Mouse (Mus musculus) forebrain, embryonic 11.5 days (tissue): ENCODE data around the gene Ncan. TPM values are rescaled to one million over a fixed set of nuclear protein-coding genes. Genes with fewer than 3 reads are reported as not detected.

Experiments used
- ATAC-seq: fragments of 200-750 bp; cut with Nextera tagmentation; replicated peaks from 2 replicates; pipeline ENCODE4 v1.8.0; 2017; ENCODE audit warnings: moderate TSS enrichment; ENCODE audit not compliant: low FRiP score
- DNase-seq: peaks from one replicate; pipeline ENCODE4 v3.0.0-alpha.2; 2017; ENCODE audit warnings: low spot score
- H3K27ac ChIP-seq: fragments of 300-500 bp; sonication (generic); 2 replicates; pipeline ENCODE4 v1.5.1; 2014; ENCODE audit warnings: low read depth, low read length
- H3K27me3 ChIP-seq: fragments of 300-500 bp; sonication (generic); 2 replicates; pipeline ENCODE4 v1.6.1; 2014; ENCODE audit warnings: mild to moderate bottlenecking, low read length, mixed read lengths; ENCODE audit not compliant: control insufficient read depth, insufficient read depth
- H3K36me3 ChIP-seq: fragments of 300-500 bp; sonication (generic); 2 replicates; pipeline ENCODE4 v1.6.1; 2014; ENCODE audit warnings: mild to moderate bottlenecking, low read length, moderate library complexity, mixed read lengths; ENCODE audit not compliant: control insufficient read depth, insufficient read depth
- H3K4me1 ChIP-seq: fragments of 300-500 bp; sonication (generic); replicated peaks from 2 replicates; pipeline ENCODE4 v1.6.1; 2014; ENCODE audit warnings: low read length, mixed read lengths; ENCODE audit not compliant: control insufficient read depth, insufficient read depth
- H3K4me2 ChIP-seq: fragments of 300-500 bp; sonication (generic); 2 replicates; pipeline ENCODE4 v1.6.1; 2014; ENCODE audit warnings: low read depth, mild to moderate bottlenecking, low read length, moderate library complexity, mixed read lengths; ENCODE audit not compliant: severe bottlenecking
- H3K4me3 ChIP-seq: fragments of 300-500 bp; sonication (generic); 2 replicates; pipeline ENCODE4 v1.5.1; 2014; ENCODE audit warnings: low read depth, low read length
- H3K9ac ChIP-seq: fragments of 300-500 bp; sonication (generic); 2 replicates; pipeline ENCODE4 v1.6.1; 2014; ENCODE audit warnings: low read length
- H3K9me3 ChIP-seq: fragments of 300-500 bp; sonication (generic); 2 replicates; pipeline ENCODE4 v1.6.1; 2016; ENCODE audit warnings: low read length, mixed read lengths; ENCODE audit not compliant: control insufficient read depth
- WGBS: fragments of 180-500 bp; shearing (Covaris S2); extraction: QIAGEN DNeasy Blood & Tissue Kit; methylation state at CpG from one replicate; pipeline ENCODE4 v1.1.7; 2014; 5-methylcytosine and 5-hydroxymethylcytosine counted together
- polyA plus RNA-seq: library from polyadenylated mRNA; unstranded; fragments of >200 nt; fragmentation: Nextera tagmentation; extraction: Ambion mirVana; gene quantifications from 2 replicates; pipeline ENCODE4 v1.2.1, GENCODE M21; 2014

Gene Ncan
- polyA plus RNA-seq, 1 experiment from 2014 or later, result 51.5 TPM

DNA sequence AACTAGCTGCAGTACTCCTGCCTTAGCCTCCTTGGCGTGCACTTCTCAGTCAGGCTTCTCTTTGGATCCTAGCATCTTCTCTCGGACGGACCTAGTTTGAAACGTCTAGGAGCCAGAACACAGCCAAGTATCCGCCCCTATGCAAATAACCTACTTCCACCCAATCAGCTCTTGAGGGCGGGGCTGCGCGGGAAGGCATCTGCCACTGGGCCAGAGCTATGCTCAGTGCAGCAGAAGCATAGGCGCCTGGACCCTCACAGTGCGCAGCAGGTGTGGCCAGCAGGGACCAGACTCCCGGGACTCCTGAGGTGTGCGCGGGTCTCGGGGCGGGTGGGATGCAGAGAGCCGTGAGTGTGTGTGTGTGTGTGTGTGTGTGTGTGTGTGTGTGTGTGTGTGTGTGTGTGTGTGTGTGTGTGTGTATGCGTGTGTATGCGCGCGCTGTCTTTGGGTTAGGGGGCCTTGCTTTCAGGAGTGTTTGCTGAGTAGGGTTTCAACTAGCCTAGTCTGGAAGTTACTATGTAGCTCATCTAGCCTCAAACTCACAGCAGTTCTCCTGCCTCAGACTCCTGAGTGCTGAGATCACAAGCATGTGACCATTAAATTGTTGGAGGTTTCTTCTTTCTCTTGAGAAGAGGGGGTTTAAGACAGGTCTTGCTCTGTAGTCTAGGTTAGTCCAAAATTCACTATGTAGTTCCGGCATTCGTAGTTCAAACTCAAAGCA is 32.0 kb upstream of the Ncan start:
- no peaks in the 10 kb centered on the region for H3K9me3 ChIP-seq
- 15% methylated on average over 22 of the region's 22 CpGs for whole genome bisulfite sequencing
- H3K36me3 ChIP-seq, result no peaks in the 10 kb centered on the region
- H3K9ac ChIP-seq, result no peak overlapping the region; the same call in 1 of the 2 replicates
- H3K4me3 ChIP-seq, result no peak overlapping the region
- H3K4me2 ChIP-seq, result peak overlapping the region; percentile 42; the same call in 1 of the 2 replicates
- H3K27me3 ChIP-seq, result peaks cover 2% of the 10 kb centered on the region; the same call in 1 of the 2 replicates
- H3K4me1 ChIP-seq, result peaks cover 2% of the 10 kb centered on the region; the same call in 1 of the 2 replicates
- no peak overlapping the region for H3K27ac ChIP-seq
- DNase-seq, result peak; percentile 86
- peak; percentile 95 for ATAC-seq

DNA sequence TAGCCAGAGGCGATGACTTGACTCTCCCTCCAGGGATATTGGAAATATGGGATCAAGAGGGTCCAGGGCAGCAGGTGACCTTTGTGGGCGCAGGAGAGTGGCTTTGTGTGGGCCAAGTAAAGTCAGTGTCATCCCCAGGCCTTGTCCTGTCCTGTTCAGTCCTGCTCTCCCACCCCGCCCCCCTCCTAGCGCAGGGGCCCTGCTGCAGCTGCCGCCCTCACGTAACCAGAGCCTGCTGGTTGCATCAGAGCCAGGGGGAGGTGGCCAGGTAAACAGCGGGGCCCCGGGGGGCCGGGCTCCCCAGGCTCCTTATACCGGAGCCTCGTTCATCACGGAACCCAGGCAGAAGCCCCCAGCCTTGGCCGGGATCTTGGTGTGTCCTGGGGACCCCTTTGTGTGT is 29.5 kb upstream of the Ncan start:
- ATAC-seq (no peak), DNase-seq (no peak)
- Histone ChIP-seq H3K36me3 (no peaks in the 10 kb centered on the region; the same call in 1 of the 2 replicates), H3K27ac (no peak overlapping the region), H3K4me1 (peaks cover 2% of the 10 kb centered on the region; the same call in 1 of the 2 replicates), H3K9ac (no peak overlapping the region), H3K4me3 (no peak overlapping the region), H3K4me2 (no peak overlapping the region), H3K27me3 (peaks cover 2% of the 10 kb centered on the region; the same call in 1 of the 2 replicates), H3K9me3 (no peaks in the 10 kb centered on the region)
- 16% methylated on average over 13 of the region's 13 CpGs for WGBS

DNA sequence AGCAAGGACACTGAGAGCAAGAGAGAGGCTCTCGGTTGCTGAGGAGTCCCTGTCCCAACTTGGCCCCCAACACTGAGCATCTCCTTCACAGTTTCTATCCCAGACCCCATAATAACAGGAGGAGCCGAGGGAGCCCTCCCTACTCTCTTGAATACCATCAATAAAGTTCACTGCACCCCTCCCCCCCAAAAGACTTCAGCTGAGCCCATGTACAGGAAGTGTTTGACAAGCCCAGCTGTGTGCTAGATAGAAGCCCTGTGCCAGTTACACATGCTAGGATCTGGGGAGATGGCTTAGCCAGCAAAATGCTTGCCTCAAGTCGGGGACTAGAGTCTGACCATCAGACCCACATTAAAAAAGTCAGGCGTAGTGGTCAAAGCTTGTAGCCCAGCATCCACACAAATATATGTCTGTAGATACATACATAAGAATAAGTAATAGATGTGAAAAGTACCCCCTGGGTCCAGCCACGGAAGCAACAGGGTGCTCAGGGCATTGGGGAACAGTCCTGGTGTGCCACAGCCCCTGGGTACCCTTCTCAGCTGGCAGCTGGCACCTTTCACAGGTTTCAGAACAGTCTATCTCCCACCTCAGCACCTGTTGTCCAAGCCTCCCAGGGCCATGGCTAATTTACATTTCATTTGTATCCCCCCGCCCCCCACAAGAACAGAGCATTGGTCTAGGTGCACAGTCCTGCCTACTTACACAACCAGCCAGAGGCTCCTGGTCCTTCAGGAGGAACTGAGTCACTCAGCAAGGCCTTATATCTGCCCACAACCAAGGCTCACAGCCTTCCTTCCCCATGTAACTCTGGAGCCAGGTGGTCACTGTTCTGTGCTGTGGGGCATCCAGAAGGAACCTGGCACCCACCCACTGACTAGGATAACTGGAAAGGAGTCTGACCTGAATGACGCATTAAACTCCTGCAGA is 27.3 kb upstream of the Ncan start:
- no peak overlapping the region for H3K4me2 ChIP-seq
- WGBS, result 88% methylated on average over 7 of the region's 7 CpGs
- H3K27me3 ChIP-seq, result no peaks in the 10 kb centered on the region
- H3K27ac ChIP-seq, result no peak overlapping the region
- H3K9ac ChIP-seq, result no peak overlapping the region
- no peak overlapping the region for H3K4me3 ChIP-seq
- H3K4me1 ChIP-seq, result peaks cover 2% of the 10 kb centered on the region; the same call in 1 of the 2 replicates
- H3K36me3 ChIP-seq, result no peaks in the 10 kb centered on the region; the same call in 1 of the 2 replicates
- no peaks in the 10 kb centered on the region for H3K9me3 ChIP-seq
- DNase-seq (no peak), ATAC-seq (no peak)

DNA sequence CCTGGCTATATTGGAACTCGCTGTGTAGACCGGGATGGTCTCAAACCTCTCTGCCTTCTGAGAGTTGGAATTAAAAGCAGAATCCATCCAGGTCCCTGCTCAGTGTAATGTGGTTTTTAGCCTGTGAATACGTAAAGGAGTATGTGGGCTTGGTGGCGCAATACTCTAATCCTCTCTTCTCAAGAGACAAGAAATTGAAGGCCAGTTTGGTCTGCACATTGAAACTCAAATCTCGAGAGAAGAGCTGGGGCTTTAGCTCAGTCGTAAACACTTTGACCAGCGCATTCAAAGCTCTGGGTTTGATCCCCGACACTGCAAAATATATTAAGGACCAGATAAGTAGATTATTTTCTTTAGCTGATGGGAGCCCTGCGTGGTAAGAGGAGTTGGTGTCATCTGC is 19.3 kb upstream of the Ncan start:
- Histone ChIP-seq H3K36me3 (peaks cover 8% of the 10 kb centered on the region; the same call in 1 of the 2 replicates), H3K27ac (peak overlapping the region; percentile 19; the same call in 1 of the 2 replicates), H3K4me3 (peak overlapping the region; percentile 69), H3K9me3 (no peaks in the 10 kb centered on the region), H3K4me1 (peaks cover 12% of the 10 kb centered on the region), H3K9ac (peak overlapping the region; percentile 68), H3K27me3 (no peaks in the 10 kb centered on the region), H3K4me2 (peak overlapping the region; percentile 74)
- no peak for ATAC-seq
- no peak for DNase-seq
- 13% methylated on average over 9 of the region's 9 CpGs for WGBS

DNA sequence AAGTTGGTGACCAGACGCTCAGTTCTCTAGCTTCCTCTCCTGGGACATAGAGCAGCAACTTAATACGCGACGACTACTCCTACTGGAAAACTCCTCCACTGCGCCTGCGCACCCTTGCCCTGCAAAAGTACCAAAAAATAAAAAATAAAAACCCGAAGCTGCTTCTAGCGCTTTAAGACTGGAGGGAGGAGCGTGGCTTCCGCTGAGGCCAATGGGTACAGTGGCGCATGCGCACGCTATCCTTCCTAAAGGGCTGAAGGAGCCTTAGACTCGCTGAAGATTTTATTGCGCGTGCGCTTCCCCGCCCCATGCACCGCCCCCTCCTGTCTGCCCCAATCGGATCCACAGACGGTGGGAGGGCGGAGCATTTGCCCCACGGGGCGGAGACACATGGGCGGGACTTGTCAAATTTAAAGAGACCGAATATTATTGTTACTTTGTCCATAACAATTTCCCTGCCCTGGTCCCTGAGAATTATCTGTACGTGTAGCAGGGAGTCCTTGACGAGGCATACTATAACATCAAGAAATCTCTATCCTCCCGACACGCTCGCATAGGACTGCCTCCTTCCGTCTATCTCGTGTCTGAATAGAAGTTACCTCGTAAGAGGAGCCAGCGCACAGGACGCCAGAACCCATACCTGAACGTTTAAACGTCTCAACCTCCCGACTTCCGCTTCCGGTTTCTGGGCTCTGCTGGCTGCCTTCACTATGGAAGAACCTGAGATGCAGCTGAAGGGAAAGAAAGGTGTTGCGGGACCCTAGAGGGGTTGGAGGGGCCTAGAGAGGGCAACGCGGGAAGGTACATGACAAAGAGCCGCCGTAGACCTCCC is 18.6 kb upstream of the Ncan start, which contains the start of the genes Rfxank, Borcs8 and Mef2b:
Rfxank (minus strand) TSS at position 129 of the 832 bp plus-strand sequence.
Borcs8 (plus strand) TSS at position 474 of the 832 bp plus-strand sequence.
Mef2b (plus strand) TSS at position 686 of the 832 bp plus-strand sequence.
- DNase-seq (peak; percentile 99), ATAC-seq (peak; percentile 97)
- H3K9me3 ChIP-seq, result no peaks in the 10 kb centered on the region
- H3K9ac ChIP-seq, result peak within 1 kb of the TSS; percentile 68
- H3K27me3 ChIP-seq, result no peaks in the 10 kb centered on the region
- peaks cover 12% of the 10 kb centered on the region for H3K4me1 ChIP-seq
- peak within 1 kb of the TSS; percentile 74 for H3K4me2 ChIP-seq
- peaks cover 10% of the 10 kb centered on the region; the same call in 1 of the 2 replicates for H3K36me3 ChIP-seq
- peak within 1 kb of the TSS; percentile 19; the same call in 1 of the 2 replicates for H3K27ac ChIP-seq
- WGBS, result under 1% methylated on average over 46 of the region's 46 CpGs
- peak within 1 kb of the TSS; percentile 69 for H3K4me3 ChIP-seq

DNA sequence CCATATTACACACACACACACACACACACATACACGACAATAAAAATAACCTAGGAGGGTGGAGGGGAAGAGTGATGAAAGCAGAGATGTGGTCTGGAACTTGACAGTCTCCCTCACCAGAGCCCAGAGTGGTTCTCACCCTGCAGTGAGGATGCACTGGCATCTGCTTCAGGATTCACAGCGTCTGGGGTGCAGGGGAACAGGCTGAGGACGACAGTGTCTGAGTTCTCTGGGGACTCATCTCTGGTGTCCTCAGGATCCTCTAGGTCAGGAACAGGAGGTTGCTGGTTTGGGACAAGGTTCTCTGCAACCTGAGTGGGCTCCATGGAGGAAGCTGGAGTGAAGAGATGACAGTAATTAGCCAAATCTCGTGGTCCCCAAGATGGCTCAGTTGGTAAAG is 17.2 kb upstream of the Ncan start:
- Histone ChIP-seq H3K9ac (no peak overlapping the region; the same call in 1 of the 2 replicates), H3K4me1 (peaks cover 12% of the 10 kb centered on the region), H3K27me3 (no peaks in the 10 kb centered on the region), H3K27ac (no peak overlapping the region), H3K4me2 (peak overlapping the region; percentile 74), H3K36me3 (peaks cover 16% of the 10 kb centered on the region; the same call in 1 of the 2 replicates), H3K9me3 (no peaks in the 10 kb centered on the region), H3K4me3 (peak overlapping the region; percentile 69; the same call in 1 of the 2 replicates)
- DNase-seq (no peak), ATAC-seq (no peak)
- WGBS, result 80% methylated on average over 4 of the region's 4 CpGs

DNA sequence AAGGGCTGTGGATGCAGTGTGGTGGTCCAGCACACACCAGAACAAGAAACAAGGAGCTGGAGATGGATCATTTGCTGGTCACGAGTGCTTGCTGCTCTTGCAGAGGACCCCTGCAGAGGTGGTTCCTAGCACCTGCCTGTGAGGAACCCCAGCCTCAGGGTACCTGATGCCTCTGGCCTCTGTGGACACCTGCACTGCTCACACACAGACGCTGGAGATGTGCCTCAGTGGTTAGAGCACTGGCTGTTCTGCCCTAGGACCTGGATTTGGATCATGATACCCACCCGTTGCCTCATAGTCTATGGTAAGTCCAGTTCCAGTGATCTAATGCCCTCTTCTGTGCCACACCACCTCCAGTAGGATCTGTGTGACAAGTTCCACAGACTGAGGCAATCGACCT is 15.9 kb upstream of the Ncan start:
- H3K27me3 ChIP-seq, result no peaks in the 10 kb centered on the region
- no peak overlapping the region for H3K4me2 ChIP-seq
- H3K4me3 ChIP-seq, result no peak overlapping the region
- H3K4me1 ChIP-seq, result peaks cover 14% of the 10 kb centered on the region
- ATAC-seq (no peak), DNase-seq (no peak)
- H3K9ac ChIP-seq, result no peak overlapping the region
- H3K9me3 ChIP-seq, result no peaks in the 10 kb centered on the region
- peaks cover 16% of the 10 kb centered on the region; the same call in 1 of the 2 replicates for H3K36me3 ChIP-seq
- H3K27ac ChIP-seq, result no peak overlapping the region
- WGBS, result 88% methylated on average over 4 of the region's 4 CpGs
